Comparison of ENCODE assay signal across 11 mouse cellular contexts in the genomic region with DNA sequence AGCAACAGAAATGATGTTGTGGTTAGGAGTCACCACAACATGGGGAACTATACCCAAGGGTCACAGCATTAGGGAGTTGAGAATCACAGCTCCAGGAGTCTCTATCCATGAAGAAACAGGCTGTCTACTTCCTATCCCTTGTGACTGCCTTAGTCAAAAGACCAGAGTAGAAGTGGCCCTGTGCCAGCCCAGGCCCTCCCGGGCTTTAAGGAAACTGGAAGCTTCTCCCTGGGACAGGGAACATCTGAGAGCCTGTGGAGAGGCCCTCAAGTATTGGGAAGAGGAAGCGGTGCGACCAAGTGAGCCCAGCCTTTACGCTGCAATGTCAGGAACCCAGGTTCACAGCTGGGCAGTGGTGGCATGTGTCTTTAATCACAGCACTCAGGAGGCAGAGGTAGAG.
"Had no signal": no experiment of that assay in that cellular context is flagged by ENCODE, and none has a peak within 500 bp of the region (broad histone marks: within the 10 kb centered on the region; RNA-seq: fewer than 3 reads in every experiment).

No protein-coding gene starts in this region.

- H3K9me3 ChIP-seq: limb, embryonic 12.5 days; liver, embryonic 13.5 days; midbrain, embryonic 12.5 days had no signal

- H3K4me3 ChIP-seq: limb, embryonic 12.5 days; liver, embryonic 13.5 days; midbrain, embryonic 12.5 days had no signal

- H3K36me3 ChIP-seq: limb, embryonic 12.5 days; liver, embryonic 13.5 days; midbrain, embryonic 12.5 days had no signal

- H3K4me2 ChIP-seq: limb, embryonic 12.5 days; liver, embryonic 13.5 days; midbrain, embryonic 12.5 days had no signal

- ATAC-seq: intestine, postnatal 0 days; liver, postnatal 0 days had no signal

- H3K9ac ChIP-seq: limb, embryonic 12.5 days; liver, embryonic 13.5 days; liver, postnatal 0 days; midbrain, embryonic 12.5 days had no signal

- DNase-seq: kidney, adult 9 months; liver; liver, embryonic 13.5 days; liver, postnatal 0 days; right cerebral cortex, adult 18-20 months; right cerebral cortex, postnatal 25 days; thymus, postnatal 36 days had no signal

- H3K27ac ChIP-seq: kidney, postnatal 0 days; limb, embryonic 12.5 days; liver, embryonic 13.5 days; midbrain, embryonic 12.5 days had no signal
